Mouse (Mus musculus) layer of hippocampus, postnatal 10 days (tissue): Measurements from ENCODE around the gene Rnf180. TPM values are rescaled to one million over a fixed set of nuclear protein-coding genes. Genes with fewer than 3 reads are reported as not detected.

Source experiments
- DNase-seq, 2 experiments: peaks; one replicate each; pipeline ENCODE4 v3.0.0; 2021; ENCODE audit warnings: low spot score in 2 of 2
- total RNA-seq, 2 experiments: library from RNA; stranded (reverse); gene quantifications; 2 replicates each; pipeline ENCODE4 v1.2.3; 2021

Rnf180 gene
- total RNA-seq, 2 experiments from 2014 or later: 28.9 to 30.4 TPM

GRCm38 (mm10) chr13:105134397-105134796, 160.2 kb downstream of the Rnf180 start:
- no peak for DNase-seq

- no peak for DNase-seq
Measured at GRCm38 (mm10) chr13:105132776-105133175, 161.8 kb downstream of the Rnf180 start.

- no peak for DNase-seq
Measured at GRCm38 (mm10) chr13:105132370-105132769, 162.2 kb downstream of the Rnf180 start.

- DNase-seq: no peak
Measured at GRCm38 (mm10) chr13:105130080-105130479, 164.5 kb downstream of the Rnf180 start.

GRCm38 (mm10) chr13:105122092-105122491, 172.5 kb downstream of the Rnf180 start:
- no peak for DNase-seq

GRCm38 (mm10) chr13:105121617-105122016, 173.0 kb downstream of the Rnf180 start:
- no peak for DNase-seq

- DNase-seq: no peak
Measured at GRCm38 (mm10) chr13:105111599-105111998, 183.0 kb downstream of the Rnf180 start.

- no peak for DNase-seq
Measured at GRCm38 (mm10) chr13:105104385-105104784, 190.2 kb downstream of the Rnf180 start.

GRCm38 (mm10) chr13:105100705-105101104, 193.9 kb downstream of the Rnf180 start:
- no peak for DNase-seq

- DNase-seq: no peak
Measured at GRCm38 (mm10) chr13:105096316-105096715, 198.3 kb downstream of the Rnf180 start.

- no peak for DNase-seq
Measured at GRCm38 (mm10) chr13:105089276-105089675, 205.3 kb downstream of the Rnf180 start.

- no peak for DNase-seq
Measured at GRCm38 (mm10) chr13:105081862-105082261, 212.8 kb downstream of the Rnf180 start, which contains the start of gene 4933425L06Rik. TSS of gene 4933425L06Rik (plus strand) at chr13:105082122.

Other genes starting within 250 kb of the Rnf180 start
- 10 to 100 TPM; 85.4 to 85.7 TPM for gene Rgs7bp, start 239.9 kb downstream of the Rnf180 start, total RNA-seq
- gene 4933425L06Rik, start 212.7 kb downstream of the Rnf180 start, total RNA-seq: not detected
- gene Htr1a, start 148.8 kb upstream of the Rnf180 start, total RNA-seq: 10 to 100 TPM; 15.6 to 17.1 TPM